Mouse (Mus musculus): ENCODE data around the gene Dhrs3.

Dhrs3 gene

GRCm38 (mm10) chr4:144939847-144940411 lies 47.3 kb downstream of the Dhrs3 start:
- DNase-seq (ENCODE audit: low read depth, low spot score), result no peak

GRCm38 (mm10) chr4:144940796-144941462 lies 48.3 kb downstream of the Dhrs3 start:
- DNase-seq (ENCODE audit: low read depth, low spot score), result no peak

- no peak for DNase-seq (ENCODE audit: low read depth, low spot score)
These were observed 49.8 kb downstream of the Dhrs3 start for GRCm38 (mm10) chr4:144942433-144942832.

GRCm38 (mm10) chr4:144943273-144943672 lies 50.6 kb downstream of the Dhrs3 start:
- DNase-seq (ENCODE audit: low read depth, low spot score), result no peak

- DNase-seq (ENCODE audit: low read depth, low spot score), result no peak
These were observed 55.2 kb downstream of the Dhrs3 start for GRCm38 (mm10) chr4:144947738-144948390.

GRCm38 (mm10) chr4:144949441-144950326 lies 57.1 kb downstream of the Dhrs3 start:
- DNase-seq (ENCODE audit: low read depth, low spot score), result peak; percentile 50

- DNase-seq (ENCODE audit: low read depth, low spot score), result no peak
These were observed 57.7 kb downstream of the Dhrs3 start for GRCm38 (mm10) chr4:144950327-144950711.

- no peak for DNase-seq (ENCODE audit: low read depth, low spot score)
These were observed 58.3 kb downstream of the Dhrs3 start for GRCm38 (mm10) chr4:144950883-144951282.

GRCm38 (mm10) chr4:144951859-144952258 lies 59.2 kb downstream of the Dhrs3 start:
- DNase-seq (ENCODE audit: low read depth, low spot score), result no peak

- no peak for DNase-seq (ENCODE audit: low read depth, low spot score)
These were observed 60.8 kb downstream of the Dhrs3 start for GRCm38 (mm10) chr4:144953421-144953820.

GRCm38 (mm10) chr4:144955863-144956262 lies 63.2 kb downstream of the Dhrs3 start:
- DNase-seq (ENCODE audit: low read depth, low spot score), result no peak

- no peak for DNase-seq (ENCODE audit: low read depth, low spot score)
These were observed 63.7 kb downstream of the Dhrs3 start for GRCm38 (mm10) chr4:144956293-144956692.

- DNase-seq (ENCODE audit: low read depth, low spot score), result no peak
These were observed 64.6 kb downstream of the Dhrs3 start for GRCm38 (mm10) chr4:144957186-144957585.

GRCm38 (mm10) chr4:144957721-144958120 lies 65.1 kb downstream of the Dhrs3 start:
- no peak for DNase-seq (ENCODE audit: low read depth, low spot score)

GRCm38 (mm10) chr4:144960188-144960904 lies 67.7 kb downstream of the Dhrs3 start:
- DNase-seq (ENCODE audit: low read depth, low spot score), result no peak

- no peak for DNase-seq (ENCODE audit: low read depth, low spot score)
These were observed 68.6 kb downstream of the Dhrs3 start for GRCm38 (mm10) chr4:144961232-144961631.

- DNase-seq (ENCODE audit: low read depth, low spot score), result no peak
These were observed 69.1 kb downstream of the Dhrs3 start for GRCm38 (mm10) chr4:144961696-144962095.

- no peak for DNase-seq (ENCODE audit: low read depth, low spot score)
These were observed 72.6 kb downstream of the Dhrs3 start for GRCm38 (mm10) chr4:144965255-144965654.

- no peak for DNase-seq (ENCODE audit: low read depth, low spot score)
These were observed 75.7 kb downstream of the Dhrs3 start for GRCm38 (mm10) chr4:144968371-144968770.

GRCm38 (mm10) chr4:144969030-144969429 lies 76.4 kb downstream of the Dhrs3 start:
- no peak for DNase-seq (ENCODE audit: low read depth, low spot score)

- DNase-seq (ENCODE audit: low read depth, low spot score), result no peak
These were observed 78.4 kb downstream of the Dhrs3 start for GRCm38 (mm10) chr4:144971048-144971447.

Measured in c-Kit-negative CD71-positive TER-119-positive erythroid progenitor cells, embryonic 14.5 days (primary cell).